Mouse (Mus musculus) ES-Bruce4 (cell line): Measurements from ENCODE around the gene 1700017N19Rik. TPM values are rescaled to one million over a fixed set of nuclear protein-coding genes. Genes with fewer than 3 reads are reported as not detected.

Experiments
- H3K27ac ChIP-seq: 2 replicates; pipeline ENCODE4 v1.5.1; 2012; ENCODE audit warnings: low read length, inconsistent platforms; ENCODE audit not compliant: insufficient read depth
- H3K27me3 ChIP-seq: 2 replicates; pipeline ENCODE4 v1.6.1; 2012; ENCODE audit warnings: mild to moderate bottlenecking, low read length, inconsistent platforms; ENCODE audit not compliant: control insufficient read depth, poor library complexity, insufficient read depth, severe bottlenecking
- H3K36me3 ChIP-seq: 2 replicates; pipeline ENCODE4 v1.6.1; 2012; ENCODE audit warnings: inconsistent platforms, mild to moderate bottlenecking, low read length, moderate library complexity; ENCODE audit not compliant: control insufficient read depth, poor library complexity, insufficient read depth, severe bottlenecking
- H3K4me1 ChIP-seq: one replicate; pipeline ENCODE4 v1.8.1; 2011; ENCODE audit warnings: low read length; ENCODE audit not compliant: control insufficient read depth, insufficient read depth
- H3K4me3 ChIP-seq: 2 replicates; pipeline ENCODE4 v1.5.1; 2011; ENCODE audit warnings: low read depth, mild to moderate bottlenecking, low read length
- H3K9ac ChIP-seq: 2 replicates; pipeline ENCODE4 v1.6.1; 2012; ENCODE audit warnings: low read depth, mild to moderate bottlenecking, inconsistent platforms; ENCODE audit not compliant: poor library complexity, severe bottlenecking
- H3K9me3 ChIP-seq: replicated peaks from 2 replicates; pipeline ENCODE4 v1.6.1; 2012; ENCODE audit warnings: mild to moderate bottlenecking, low read length, inconsistent platforms; ENCODE audit not compliant: control insufficient read depth, poor library complexity, insufficient read depth, severe bottlenecking
- CTCF ChIP-seq: IDR thresholded peaks from one replicate; pipeline ENCODE4 v1.8.1; 2011; ENCODE audit warnings: low read depth, low read length
- EP300 ChIP-seq: IDR thresholded peaks from 2 replicates; pipeline ENCODE4 v1.6.1; 2011; ENCODE audit warnings: low read depth, low read length; ENCODE audit not compliant: insufficient read depth
- POLR2A ChIP-seq: IDR thresholded peaks from one replicate; pipeline ENCODE4 v1.8.1; 2011; ENCODE audit warnings: low read length; ENCODE audit not compliant: insufficient read depth
- polyA plus RNA-seq: library from polyadenylated mRNA; stranded (reverse); fragments of >200 nt; gene quantifications from 2 replicates; pipeline ENCODE4 v1.2.4, GENCODE M21; 2011; ENCODE audit warnings: low read depth; ENCODE audit not compliant: missing spikeins, insufficient read depth, insufficient read length

The 1700017N19Rik gene
- polyA plus RNA-seq, 1 experiment: not detected

DNA sequence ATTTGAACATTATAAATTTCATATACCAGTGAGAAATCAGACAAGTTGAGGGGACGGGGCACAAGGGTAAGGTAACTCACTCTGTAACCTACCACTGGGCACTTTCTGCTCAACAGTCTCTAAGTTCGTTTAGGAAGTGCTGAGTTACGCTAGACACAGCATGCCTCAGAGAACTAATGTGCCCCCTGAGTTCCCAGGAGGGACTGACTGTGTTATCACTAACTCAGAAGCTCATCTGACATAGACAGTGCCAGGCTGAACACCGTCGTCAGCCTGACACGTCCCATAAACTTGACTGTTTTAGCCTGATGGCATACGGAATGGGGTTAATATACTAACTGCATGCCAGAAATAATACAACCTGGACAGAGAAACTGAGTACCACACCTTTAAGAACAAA is 15.0 kb upstream of the 1700017N19Rik start:
- Histone ChIP-seq H3K4me1 (no peaks in the 10 kb centered on the region), H3K4me3 (no peak overlapping the region), H3K36me3 (peaks cover 21% of the 10 kb centered on the region), H3K9me3 (peaks cover 24% of the 10 kb centered on the region), H3K27me3 (no peaks in the 10 kb centered on the region), H3K9ac (no peak overlapping the region), H3K27ac (no peak overlapping the region)
- TF ChIP-seq CTCF (no peak), EP300 (no peak), POLR2A (no peak)

DNA sequence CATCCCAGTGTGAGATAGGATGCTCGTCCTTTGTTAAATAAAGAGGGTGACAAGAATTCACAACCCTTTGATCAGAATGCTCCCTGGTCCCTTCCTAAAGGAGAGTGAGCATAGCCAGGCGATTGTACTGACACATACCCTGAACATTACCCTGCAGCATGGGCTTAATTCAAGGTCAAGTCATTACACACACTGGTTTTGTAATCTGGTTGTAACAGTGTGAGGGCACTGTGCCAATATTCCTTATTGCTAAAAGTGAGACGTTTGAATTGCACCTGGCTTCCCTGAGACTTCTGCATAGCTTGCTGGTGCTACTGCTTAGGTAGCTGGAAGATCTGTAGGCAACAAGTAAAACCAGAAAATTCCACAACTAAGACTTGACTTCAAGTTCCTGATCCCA is 6.1 kb upstream of the 1700017N19Rik start:
- no peaks in the 10 kb centered on the region for H3K27me3 ChIP-seq
- no peak overlapping the region for H3K4me3 ChIP-seq
- peaks cover 19% of the 10 kb centered on the region for H3K36me3 ChIP-seq
- no peak overlapping the region for H3K27ac ChIP-seq
- no peak overlapping the region for H3K9ac ChIP-seq
- no peaks in the 10 kb centered on the region for H3K4me1 ChIP-seq
- TF ChIP-seq POLR2A (no peak), EP300 (no peak), CTCF (no peak)
- peaks cover 40% of the 10 kb centered on the region for H3K9me3 ChIP-seq

DNA sequence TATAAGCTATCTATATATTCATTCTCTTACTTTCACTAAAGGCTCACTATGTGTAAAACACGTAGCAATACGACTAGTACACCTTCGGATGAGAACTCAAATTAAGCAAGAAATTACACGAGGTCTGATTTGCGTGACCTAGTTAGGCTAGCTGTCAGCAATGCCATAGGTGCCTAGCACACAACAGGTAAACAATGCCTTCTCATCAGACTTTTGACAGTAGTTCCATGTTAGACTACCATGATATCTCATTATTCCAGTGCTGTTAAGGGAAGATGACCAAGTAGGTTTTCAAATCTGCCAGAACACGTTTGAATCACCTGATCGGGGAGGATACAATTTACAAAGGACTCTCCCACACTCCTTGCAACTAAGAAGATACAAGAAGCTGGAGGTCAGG is 1.8 kb upstream of the 1700017N19Rik start:
- Histone ChIP-seq H3K9ac (peak overlapping the region; percentile 67), H3K36me3 (peaks cover 19% of the 10 kb centered on the region), H3K27me3 (no peaks in the 10 kb centered on the region), H3K27ac (no peak overlapping the region), H3K9me3 (peaks cover 32% of the 10 kb centered on the region), H3K4me1 (no peaks in the 10 kb centered on the region), H3K4me3 (peak overlapping the region; percentile 99)
- TF ChIP-seq POLR2A: no peak
- TF ChIP-seq CTCF: no peak
- no peak for TF ChIP-seq EP300

DNA sequence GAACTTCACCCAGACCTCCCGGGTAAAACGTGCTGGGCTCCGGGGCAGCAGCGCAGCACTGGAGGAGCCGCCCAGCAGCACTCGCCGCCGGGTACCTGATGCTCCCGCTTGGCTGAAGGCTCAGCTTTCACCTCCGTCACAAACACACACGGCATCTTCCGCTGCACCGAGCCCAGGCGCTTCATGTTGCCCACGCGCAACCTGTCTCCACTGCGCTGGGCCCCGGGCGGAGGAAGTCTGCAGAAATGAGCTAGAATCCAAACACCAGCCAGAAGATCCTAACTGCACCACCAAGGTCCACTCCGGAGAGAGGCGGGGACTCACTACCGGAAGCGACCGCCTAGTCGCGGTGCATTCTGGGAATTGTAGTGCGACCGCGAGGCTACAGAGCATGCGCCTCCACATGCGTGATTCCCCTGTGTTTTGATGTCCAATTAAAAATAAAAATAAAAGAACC is 1.3 kb upstream of the 1700017N19Rik start:
- Histone ChIP-seq H3K9ac (peak overlapping the region; percentile 67), H3K4me3 (peak overlapping the region; percentile 99), H3K27me3 (no peaks in the 10 kb centered on the region), H3K36me3 (peaks cover 18% of the 10 kb centered on the region), H3K27ac (no peak overlapping the region), H3K4me1 (no peaks in the 10 kb centered on the region), H3K9me3 (peaks cover 28% of the 10 kb centered on the region)
- no peak for TF ChIP-seq EP300
- no peak for TF ChIP-seq CTCF
- TF ChIP-seq POLR2A: peak; percentile 47

DNA sequence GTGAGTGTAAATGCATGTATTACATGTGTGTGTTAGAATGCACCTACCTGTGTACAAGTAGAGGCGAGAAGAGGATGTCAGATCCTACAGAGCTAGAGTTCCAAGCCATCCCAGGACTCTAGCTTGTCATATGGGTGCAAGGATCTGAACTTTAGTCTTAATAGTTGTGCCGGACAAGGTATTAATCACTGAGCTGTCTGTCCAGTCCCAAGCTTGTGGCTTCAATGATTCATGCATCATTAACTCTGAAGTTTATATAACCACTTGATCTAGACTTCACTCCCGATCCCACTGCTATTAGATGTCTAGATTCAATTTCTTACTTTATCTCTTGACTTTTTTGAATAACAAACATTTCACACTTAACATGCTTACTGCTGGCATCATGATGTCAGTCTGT is 8.1 kb downstream of the 1700017N19Rik start:
- H3K36me3 ChIP-seq: no peaks in the 10 kb centered on the region
- no peak overlapping the region for H3K4me3 ChIP-seq
- no peaks in the 10 kb centered on the region for H3K4me1 ChIP-seq
- no peaks in the 10 kb centered on the region for H3K9me3 ChIP-seq
- TF ChIP-seq CTCF: no peak
- TF ChIP-seq EP300: no peak
- H3K27ac ChIP-seq: no peak overlapping the region
- no peaks in the 10 kb centered on the region for H3K27me3 ChIP-seq
- no peak overlapping the region for H3K9ac ChIP-seq

DNA sequence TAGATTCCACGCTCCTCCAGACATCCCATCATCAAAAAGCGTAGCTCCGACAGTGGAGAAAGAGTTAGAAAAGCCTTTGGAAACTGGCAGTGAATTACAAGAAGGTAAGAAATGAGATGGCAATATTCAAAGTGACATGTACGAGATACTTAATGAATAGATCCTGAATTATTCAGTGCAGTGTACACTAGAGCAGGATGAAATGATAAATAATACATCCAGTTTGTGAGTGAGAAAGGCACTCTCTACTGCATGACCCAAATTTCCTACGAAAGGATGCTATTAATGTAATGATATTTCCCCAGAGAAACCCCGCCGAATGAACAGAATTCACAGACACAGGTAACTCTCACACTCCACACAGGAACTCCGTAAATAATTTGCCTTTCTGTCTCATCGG is 13.2 kb downstream of the 1700017N19Rik start:
- H3K9ac ChIP-seq: no peak overlapping the region
- no peak overlapping the region for H3K27ac ChIP-seq
- H3K9me3 ChIP-seq: no peaks in the 10 kb centered on the region
- no peaks in the 10 kb centered on the region for H3K4me1 ChIP-seq
- no peak overlapping the region for H3K4me3 ChIP-seq
- no peaks in the 10 kb centered on the region for H3K36me3 ChIP-seq
- TF ChIP-seq CTCF: no peak
- no peak for TF ChIP-seq POLR2A
- TF ChIP-seq EP300: no peak
- H3K27me3 ChIP-seq: no peaks in the 10 kb centered on the region
